In genomic region chr5:53590179-53590765, GRCm38 (mm10) we compare ENCODE assay signal across 8 mouse cellular contexts.
DNase-seq lines count a peak whose midpoint lies in the region; ATAC-seq and TF ChIP-seq lines count a peak whose summit lies in the region.

No protein-coding gene starts in this region.

- under 1% methylated on average over 46 of the region's 59 CpGs for WGBS in embryonic facial prominence, embryonic 14.5 days
- WGBS in heart, adult 2 months = 1% methylated on average over 55 of the region's 59 CpGs
- WGBS in limb, embryonic 13.5 days = under 1% methylated on average over 59 of the region's 59 CpGs
- WGBS in midbrain, embryonic 16.5 days = under 1% methylated on average over 48 of the region's 59 CpGs

- DNase-seq in 3T3-L1 (ENCODE audit: low read depth, low spot score) = peak; percentile 99
- DNase-seq in adrenal gland, postnatal 4 days (ENCODE audit: low spot score in 2 of 2) = peak; percentile 93 to 98
- DNase-seq in embryonic facial prominence, embryonic 14.5 days (ENCODE audit: low spot score) = peak; percentile 99
- peak; percentile 99 for DNase-seq in heart, adult 2 months
- DNase-seq in kidney, adult 8-10 months = peak; percentile 99
- DNase-seq in spleen, postnatal 10 days (ENCODE audit: low spot score in 2 of 2) = peak; percentile 85 to 94

- H3K27me3 ChIP-seq in embryonic facial prominence, embryonic 14.5 days (replicated peaks; ENCODE audit: control insufficient read depth, insufficient read depth, low read length) = no peaks in the 10 kb centered on the region
- no peaks in the 10 kb centered on the region for H3K27me3 ChIP-seq in heart, adult 2 months (ENCODE audit: control insufficient read depth, insufficient read depth, low read length)
- H3K27me3 ChIP-seq in limb, embryonic 13.5 days = peaks cover 7% of the 10 kb centered on the region; the same call in 1 of the 2 replicates
- no peaks in the 10 kb centered on the region for H3K27me3 ChIP-seq in midbrain, embryonic 16.5 days (ENCODE audit: control insufficient read depth, insufficient read depth, low read depth, low read length)

- H3K9me3 ChIP-seq in embryonic facial prominence, embryonic 14.5 days (ENCODE audit: control insufficient read depth, low read length) = no peaks in the 10 kb centered on the region
- H3K9me3 ChIP-seq in limb, embryonic 13.5 days = no peaks in the 10 kb centered on the region
- no peaks in the 10 kb centered on the region for H3K9me3 ChIP-seq in midbrain, embryonic 16.5 days (replicated peaks; ENCODE audit: control insufficient read depth, low read length, poor library complexity, severe bottlenecking)

- H3K9ac ChIP-seq in embryonic facial prominence, embryonic 14.5 days (ENCODE audit: low read depth, low read length) = peak overlapping the region; percentile 97
- peak overlapping the region; percentile 96 for H3K9ac ChIP-seq in heart, adult 2 months (ENCODE audit: low read depth, low read length)
- peak overlapping the region; percentile 95 for H3K9ac ChIP-seq in limb, embryonic 13.5 days
- H3K9ac ChIP-seq in midbrain, embryonic 16.5 days (ENCODE audit: low read depth, low read length) = peak overlapping the region; percentile 80

- H3K4me1 ChIP-seq in embryonic facial prominence, embryonic 14.5 days (ENCODE audit: control insufficient read depth, insufficient read depth, low read length) = peaks cover 10% of the 10 kb centered on the region
- H3K4me1 ChIP-seq in heart, adult 2 months (ENCODE audit: control insufficient read depth, insufficient read depth, low read length) = peaks cover 3% of the 10 kb centered on the region
- peaks cover 27% of the 10 kb centered on the region for H3K4me1 ChIP-seq in limb, embryonic 13.5 days
- peaks cover 28% of the 10 kb centered on the region for H3K4me1 ChIP-seq in midbrain, embryonic 16.5 days (ENCODE audit: control insufficient read depth, insufficient read depth, low read length)

- H3K4me2 ChIP-seq in embryonic facial prominence, embryonic 14.5 days (ENCODE audit: low read depth, low read length) = peak overlapping the region; percentile 87
- peak overlapping the region; percentile 91 for H3K4me2 ChIP-seq in limb, embryonic 13.5 days (replicated peaks)
- peak overlapping the region; percentile 60 for H3K4me2 ChIP-seq in midbrain, embryonic 16.5 days (ENCODE audit: low read length)

- 0 out of 2 replicates have a peak, but pooled peaks have one; percentile 56 for TF ChIP-seq POLR2A in heart, adult 2 months (IDR thresholded peaks at IDR 0.05; ENCODE audit: insufficient read depth, low read depth, low read length)

- 0 out of 2 replicates have a peak, but pooled peaks have one; percentile 54 for TF ChIP-seq EP300 in heart, adult 2 months (IDR thresholded peaks at IDR 0.05; ENCODE audit: insufficient read depth, low read depth, low read length)

- peak overlapping the region; percentile 97 for H3K27ac ChIP-seq in embryonic facial prominence, embryonic 14.5 days (replicated peaks; ENCODE audit: low read depth, low read length)
- peak overlapping the region; percentile 96 for H3K27ac ChIP-seq in heart, adult 2 months
- peak overlapping the region; percentile 94 for H3K27ac ChIP-seq in limb, embryonic 13.5 days
- H3K27ac ChIP-seq in midbrain, embryonic 16.5 days (ENCODE audit: low read length) = peak overlapping the region; percentile 94

- peak overlapping the region; percentile 93 for H3K4me3 ChIP-seq in embryonic facial prominence, embryonic 14.5 days (ENCODE audit: low read depth, low read length)
- H3K4me3 ChIP-seq in heart, adult 2 months = peak overlapping the region; percentile 84
- peak overlapping the region; percentile 96 for H3K4me3 ChIP-seq in limb, embryonic 13.5 days
- peak overlapping the region; percentile 74 for H3K4me3 ChIP-seq in midbrain, embryonic 16.5 days (ENCODE audit: low read depth, low read length)

- H3K79me2 ChIP-seq in heart, adult 2 months (replicated peaks; ENCODE audit: control insufficient read depth, insufficient read depth, low read length) = 0 out of 2 replicates have a peak, but pooled peaks cover 1% of the 10 kb centered on the region

- no peaks in the 10 kb centered on the region for H3K36me3 ChIP-seq in embryonic facial prominence, embryonic 14.5 days (ENCODE audit: control insufficient read depth, insufficient read depth, low read length)
- H3K36me3 ChIP-seq in heart, adult 2 months (ENCODE audit: control insufficient read depth, insufficient read depth, low read length) = no peaks in the 10 kb centered on the region
- H3K36me3 ChIP-seq in limb, embryonic 13.5 days = no peaks in the 10 kb centered on the region
- no peaks in the 10 kb centered on the region for H3K36me3 ChIP-seq in midbrain, embryonic 16.5 days (ENCODE audit: control insufficient read depth, insufficient read depth, low read length)

- no peak for TF ChIP-seq CTCF in heart, adult 2 months (IDR thresholded peaks at IDR 0.05)

- peak; percentile 87 for ATAC-seq in embryonic facial prominence, embryonic 14.5 days (ENCODE audit: low read depth)
- peak; percentile 87 for ATAC-seq in limb, embryonic 13.5 days (ENCODE audit: low FRiP score, low read depth)
- peak; percentile 91 for ATAC-seq in midbrain, embryonic 16.5 days

- intact Hi-C loops in heart, adult 2 months (cut with DNase I) = loop anchor here (2.0 to 10.0 kb wide), 2 partner anchors 119 to 205 kb away; no protein-coding TSS in a partner anchor

Comparison
In these comparisons a context has a peak if more than half of its experiments do, and no peak if none do; other contexts are left out.
1. Peak in every context shown above with its lines: DNase-seq, ATAC-seq, H3K4me3 ChIP-seq and H3K27ac ChIP-seq.